Mouse (Mus musculus): ENCODE results near the gene Vmn2r114. TPM values are rescaled to one million over a fixed set of nuclear protein-coding genes. Genes with fewer than 3 reads are reported as not detected.
"Not testable (repeated sequence)": the region's sequence is repeated elsewhere in the genome, so short reads cannot be mapped to it uniquely, and the experiment has no call there.

Gene Vmn2r114
- not detected in 2 replicates for polyA plus RNA-seq (2012; ENCODE audit: insufficient read depth, low replicate concordance)

- not testable (repeated sequence) for H3K36me3 ChIP-seq (replicated peaks; ENCODE audit: low read length); H3K9me3 ChIP-seq; H3K4me1 ChIP-seq; H3K4me3 ChIP-seq (replicated peaks); H3K27me3 ChIP-seq (replicated peaks)
Measured at GRCm38 (mm10) chr17:23312437-23312836, at the start of gene Vmn2r114. Gene Vmn2r114, minus strand, starts transcription at chr17:23312537.

GRCm38 (mm10) chr17:23351644-23352043, 39.3 kb upstream of the Vmn2r114 start:
- no peak overlapping the region for H3K4me3 ChIP-seq (replicated peaks)
- no peak for TF ChIP-seq FLI1 (IDR thresholded peaks at IDR 0.05; ENCODE audit: low read length)
- TF ChIP-seq GATA1 (IDR thresholded peaks at IDR 0.05; ENCODE audit: borderline replicate concordance, low read length): no peak
- H3K9me3 ChIP-seq: no peaks in the 10 kb centered on the region
- no peaks in the 10 kb centered on the region for H3K36me3 ChIP-seq (replicated peaks; ENCODE audit: low read length)
- H3K27me3 ChIP-seq (replicated peaks): no peaks in the 10 kb centered on the region
- H3K4me1 ChIP-seq: no peaks in the 10 kb centered on the region

- not testable (repeated sequence) for H3K27me3 ChIP-seq (replicated peaks); H3K4me1 ChIP-seq; H3K36me3 ChIP-seq (replicated peaks; ENCODE audit: low read length); H3K9me3 ChIP-seq; H3K4me3 ChIP-seq (replicated peaks)
Measured at GRCm38 (mm10) chr17:23343441-23343840, 31.1 kb upstream of the Vmn2r114 start, which contains the start of gene Vmn2r115. Gene Vmn2r115, plus strand, starts transcription at chr17:23343741.

GRCm38 (mm10) chr17:23330657-23331056, 18.3 kb upstream of the Vmn2r114 start:
- no peaks in the 10 kb centered on the region for H3K36me3 ChIP-seq (replicated peaks; ENCODE audit: low read length)
- TF ChIP-seq FLI1 (IDR thresholded peaks at IDR 0.05; ENCODE audit: low read length): no peak
- H3K4me1 ChIP-seq: no peaks in the 10 kb centered on the region
- H3K9me3 ChIP-seq: peaks cover 15% of the 10 kb centered on the region
- no peak overlapping the region for H3K4me3 ChIP-seq (replicated peaks)
- H3K27me3 ChIP-seq (replicated peaks): no peaks in the 10 kb centered on the region

Other genes with a start within 250 kb of the Vmn2r114 start
- not detected in 2 replicates for gene Zfp40, start 119.3 kb downstream of the Vmn2r114 start, polyA plus RNA-seq (2012; ENCODE audit: insufficient read depth, low replicate concordance)
- gene Vmn2r115, start 31.2 kb upstream of the Vmn2r114 start, polyA plus RNA-seq (2012; ENCODE audit: insufficient read depth, low replicate concordance): 0.01 TPM in 1 of 2 replicates, not detected in the other
- gene Vmn2r116, start 72.1 kb upstream of the Vmn2r114 start, polyA plus RNA-seq (2012; ENCODE audit: insufficient read depth, low replicate concordance): not detected in 2 replicates
- 0.01 TPM in 1 of 2 replicates, not detected in the other for gene Vmn2r117, start 167.2 kb upstream of the Vmn2r114 start, polyA plus RNA-seq (2012; ENCODE audit: insufficient read depth, low replicate concordance)